Mouse (Mus musculus) thymus, adult 2 months (tissue): ENCODE measurements at regions not wholly inside any gene's neighbourhood (a gene's known extent, or its start where the extent isn't known, plus 50 kb on each side); places are given as distances from the start of the nearest gene placed in this dataset.

Experiments
- DNase-seq: peaks from one replicate; pipeline ENCODE4 v3.0.0; 2021
- H3K27ac ChIP-seq: fragments of 200-500 bp; 2 replicates; pipeline ENCODE4 v1.5.1; 2012; ENCODE audit warnings: low read length, control low read depth; ENCODE audit not compliant: control insufficient read depth, insufficient read depth
- H3K27me3 ChIP-seq: fragments of 200-500 bp; 2 replicates; pipeline ENCODE4 v1.6.1; 2012; ENCODE audit warnings: mild to moderate bottlenecking, low read length, moderate library complexity, mixed read lengths; ENCODE audit not compliant: control insufficient read depth, insufficient read depth
- H3K36me3 ChIP-seq: fragments of 200-500 bp; 2 replicates; pipeline ENCODE4 v1.6.1; 2012; ENCODE audit warnings: mild to moderate bottlenecking, low read length, moderate library complexity; ENCODE audit not compliant: control insufficient read depth, insufficient read depth
- H3K4me1 ChIP-seq: fragments of 200-500 bp; replicated peaks from 2 replicates; pipeline ENCODE4 v1.6.1; 2012; ENCODE audit warnings: low read length; ENCODE audit not compliant: control insufficient read depth, insufficient read depth
- H3K4me3 ChIP-seq: fragments of 200-500 bp; 2 replicates; pipeline ENCODE4 v1.5.1; 2012; ENCODE audit warnings: mild to moderate bottlenecking, low read length, control low read depth, moderate library complexity; ENCODE audit not compliant: control insufficient read depth, insufficient read depth
- CTCF ChIP-seq: fragments of 200-500 bp; IDR thresholded peaks from 2 replicates; pipeline ENCODE4 v1.5.1; 2012; ENCODE audit warnings: mild to moderate bottlenecking, control low read depth, low read length, moderate library complexity, borderline replicate concordance; ENCODE audit not compliant: control insufficient read depth, poor library complexity, insufficient read depth; ENCODE audit errors: extremely low read depth
- POLR2A ChIP-seq: fragments of 200-500 bp; IDR thresholded peaks from 2 replicates; pipeline ENCODE4 v1.6.1; 2012; ENCODE audit warnings: mild to moderate bottlenecking, low read length, control low read depth, moderate library complexity; ENCODE audit not compliant: control insufficient read depth, poor library complexity, insufficient read depth; ENCODE audit errors: extremely low read depth
- WGBS: fragments of 180-500 bp; shearing (Covaris S2); methylation state at CpG from one replicate; pipeline ENCODE4 v1.1.7; 2018; 5-methylcytosine and 5-hydroxymethylcytosine counted together

DNA sequence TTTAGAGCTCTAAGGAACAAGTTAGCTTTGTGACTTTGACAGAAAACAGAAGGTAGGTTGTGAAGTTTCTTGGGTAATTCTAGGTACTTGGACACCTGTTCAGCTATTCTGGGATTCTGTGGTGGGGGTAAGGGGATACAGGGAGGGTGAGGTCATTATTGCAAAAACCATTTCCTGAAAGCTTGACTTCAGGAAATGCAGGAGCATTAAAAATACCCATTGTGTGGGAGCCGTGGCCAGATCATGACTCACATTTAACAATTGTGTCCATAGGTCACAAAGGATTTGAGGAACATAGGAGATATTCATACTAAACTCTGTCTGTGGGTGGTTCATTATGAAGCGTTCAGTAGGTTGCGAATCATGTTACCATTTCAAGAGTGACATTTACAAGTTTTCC is 102.4 kb downstream of the Gm5426 start:
- Histone ChIP-seq H3K27me3 (no peaks in the 10 kb centered on the region), H3K4me3 (no peak overlapping the region), H3K27ac (no peak overlapping the region), H3K4me1 (no peaks in the 10 kb centered on the region), H3K36me3 (no peaks in the 10 kb centered on the region)
- WGBS: 36% methylated on average over 3 of the region's 3 CpGs
- TF ChIP-seq CTCF: no peak
- TF ChIP-seq POLR2A: no peak
- DNase-seq: no peak

DNA sequence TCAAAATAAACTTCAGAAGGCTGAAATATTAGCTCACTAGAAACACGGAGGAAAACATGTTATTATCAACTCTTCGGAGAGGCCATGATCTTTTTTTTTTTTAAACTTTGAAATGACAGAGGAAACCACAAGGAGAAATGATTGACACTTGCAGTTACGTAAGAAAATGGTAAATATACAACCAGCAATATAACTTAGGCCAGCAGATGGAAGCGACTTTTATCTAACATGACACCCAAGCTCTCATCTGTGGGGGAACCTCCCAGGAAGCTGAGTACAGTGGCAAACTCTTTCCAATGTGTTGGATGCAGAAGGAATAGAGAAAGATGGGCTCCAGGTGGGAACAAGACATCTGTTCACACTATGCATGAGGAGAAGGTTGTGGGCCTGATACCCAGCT is 104.2 kb downstream of the Gm5426 start:
- H3K4me1 ChIP-seq: no peaks in the 10 kb centered on the region
- no peaks in the 10 kb centered on the region for H3K27me3 ChIP-seq
- no peak for DNase-seq
- TF ChIP-seq POLR2A (no peak), CTCF (no peak)
- H3K36me3 ChIP-seq: no peaks in the 10 kb centered on the region
- H3K27ac ChIP-seq: no peak overlapping the region
- 32% methylated on average over 4 of the region's 4 CpGs for WGBS
- no peak overlapping the region for H3K4me3 ChIP-seq

DNA sequence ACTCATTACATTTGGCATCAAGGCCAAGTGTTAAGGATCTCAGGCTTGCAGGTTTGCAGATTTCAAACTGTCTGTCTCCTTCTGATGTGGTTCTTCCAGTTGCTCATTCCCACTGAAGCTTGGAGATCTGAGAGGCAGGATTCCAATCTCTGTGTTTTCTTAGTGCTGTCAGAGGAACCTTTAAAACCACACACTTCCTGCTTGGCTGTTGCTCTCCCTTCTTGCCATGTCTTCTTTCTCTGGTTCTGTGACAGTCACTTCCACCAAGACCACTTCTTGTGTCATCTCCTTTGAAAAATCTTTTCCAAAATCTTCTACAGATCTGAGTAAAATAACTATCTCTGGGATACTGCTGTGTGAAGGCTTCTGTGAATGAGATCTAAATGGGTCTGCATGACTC is 117.3 kb downstream of the Gm5426 start:
- H3K4me3 ChIP-seq: no peak overlapping the region
- no peaks in the 10 kb centered on the region for H3K36me3 ChIP-seq
- no peak for TF ChIP-seq POLR2A
- TF ChIP-seq CTCF: no peak
- H3K27me3 ChIP-seq: no peaks in the 10 kb centered on the region
- no peak overlapping the region for H3K27ac ChIP-seq
- no peaks in the 10 kb centered on the region for H3K4me1 ChIP-seq
- no peak for DNase-seq

DNA sequence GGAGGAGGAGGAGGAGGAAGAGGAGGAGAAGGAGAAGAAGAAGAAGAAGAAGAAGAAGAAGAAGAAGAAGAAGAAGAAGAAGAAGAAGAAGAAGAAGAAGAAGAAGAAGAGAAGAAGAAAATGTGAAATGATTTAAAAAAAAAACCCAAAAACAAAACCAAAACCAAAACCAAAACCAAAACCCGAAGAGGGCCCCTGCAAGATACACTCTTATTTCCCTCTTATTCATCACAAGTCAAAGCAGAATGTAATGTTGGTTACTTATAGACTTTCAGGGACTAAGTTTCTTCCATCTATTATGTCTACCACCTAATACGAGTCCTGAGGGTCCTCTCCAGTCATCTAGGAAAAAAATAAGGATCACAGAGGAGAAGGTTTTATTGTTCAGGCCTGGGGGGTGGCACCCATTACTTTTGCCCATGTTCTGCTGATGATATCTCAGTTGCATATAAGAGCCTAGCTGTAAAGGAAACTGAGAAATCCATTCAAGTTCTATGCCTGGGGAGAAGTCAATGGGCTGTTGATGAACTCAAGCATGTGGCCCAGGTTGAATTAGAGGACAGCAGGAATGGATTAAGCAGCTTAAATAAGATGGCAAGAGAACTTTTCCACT is 118.0 kb downstream of the Gm5426 start:
- Histone ChIP-seq H3K27me3 (no peaks in the 10 kb centered on the region), H3K27ac (no peak overlapping the region), H3K4me3 (no peak overlapping the region), H3K4me1 (no peaks in the 10 kb centered on the region), H3K36me3 (no peaks in the 10 kb centered on the region)
- TF ChIP-seq POLR2A (no peak), CTCF (no peak)
- WGBS: 49% methylated on average over 2 of the region's 2 CpGs
- DNase-seq: no peak

DNA sequence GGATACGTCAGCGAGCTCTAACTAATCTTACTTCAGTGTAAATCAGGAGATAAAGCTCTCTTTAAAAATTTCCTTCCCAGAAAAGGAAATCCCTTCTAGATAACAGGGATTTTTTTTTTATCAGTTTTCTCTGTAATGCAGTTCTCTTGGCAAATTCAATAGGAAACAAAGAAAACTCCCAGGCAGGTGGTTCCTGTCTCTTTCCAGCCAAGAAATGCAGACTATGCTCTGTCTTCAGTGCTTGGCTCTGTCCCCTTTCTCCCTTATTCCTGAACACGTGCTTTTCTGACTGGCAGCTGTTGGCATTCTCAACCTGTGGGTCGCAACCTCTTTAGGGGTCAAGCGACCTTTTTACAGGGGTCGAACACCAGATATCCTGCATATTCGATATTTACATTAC is 121.5 kb downstream of the Gm5426 start:
- DNase-seq: no peak
- no peak overlapping the region for H3K4me3 ChIP-seq
- no peaks in the 10 kb centered on the region for H3K27me3 ChIP-seq
- WGBS: 90% methylated on average over 7 of the region's 7 CpGs
- H3K4me1 ChIP-seq: no peaks in the 10 kb centered on the region
- no peak overlapping the region for H3K27ac ChIP-seq
- TF ChIP-seq CTCF: no peak
- TF ChIP-seq POLR2A: no peak
- no peaks in the 10 kb centered on the region for H3K36me3 ChIP-seq

DNA sequence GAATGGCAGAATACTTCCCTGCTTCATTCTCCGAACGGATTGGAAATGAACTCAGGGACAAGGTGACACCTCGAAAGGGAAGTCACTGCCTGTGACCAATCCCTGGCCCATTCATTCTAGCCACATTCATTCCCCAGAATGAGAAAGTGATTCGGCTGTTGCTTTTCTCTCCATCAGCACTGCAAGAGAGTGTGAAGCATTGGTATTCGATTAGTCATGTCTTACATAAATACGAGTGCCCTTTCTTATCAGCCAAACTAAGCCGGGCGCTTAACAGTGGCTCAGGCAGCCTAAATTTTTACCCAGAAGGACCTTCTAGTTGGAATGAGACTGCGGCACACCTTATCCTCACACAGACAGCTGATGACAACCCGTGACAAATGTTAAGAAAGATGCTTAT is 122.8 kb downstream of the Gm5426 start:
- DNase-seq: no peak
- 95% methylated on average over 10 of the region's 10 CpGs for WGBS
- no peak overlapping the region for H3K4me3 ChIP-seq
- H3K27ac ChIP-seq: no peak overlapping the region
- no peaks in the 10 kb centered on the region for H3K4me1 ChIP-seq
- TF ChIP-seq CTCF: no peak
- TF ChIP-seq POLR2A: no peak
- no peaks in the 10 kb centered on the region for H3K36me3 ChIP-seq
- no peaks in the 10 kb centered on the region for H3K27me3 ChIP-seq

DNA sequence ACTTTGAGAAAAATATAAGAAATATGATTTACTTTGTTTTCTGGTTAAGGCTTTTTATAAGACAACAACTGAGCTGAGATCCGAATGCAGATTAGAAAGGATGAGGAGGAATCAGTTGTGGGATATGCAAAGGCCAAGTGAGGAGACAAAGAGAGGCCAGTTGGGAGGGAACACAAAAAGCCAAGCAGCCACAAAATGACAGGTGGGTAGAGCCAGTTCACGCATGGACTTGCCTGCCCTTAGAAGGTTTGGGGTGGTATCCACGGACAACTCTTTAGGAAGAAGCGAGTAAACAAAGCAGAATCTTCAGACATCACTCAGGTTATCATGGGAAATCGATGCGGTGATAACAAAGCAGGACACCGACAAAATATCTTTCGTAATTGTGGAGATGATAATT is 123.2 kb downstream of the Gm5426 start:
- H3K27me3 ChIP-seq: no peaks in the 10 kb centered on the region
- 98% methylated on average over 8 of the region's 8 CpGs for WGBS

More for the DNA sequence above, 123.2 kb downstream of the Gm5426 start:
- no peak for DNase-seq
- no peaks in the 10 kb centered on the region for H3K4me1 ChIP-seq
- no peak overlapping the region for H3K27ac ChIP-seq
- no peak overlapping the region for H3K4me3 ChIP-seq
- no peaks in the 10 kb centered on the region for H3K36me3 ChIP-seq
- no peak for TF ChIP-seq POLR2A
- TF ChIP-seq CTCF: no peak
